Mouse (Mus musculus) CH12.LX (cell line): Measurements from ENCODE around the gene Zbtb8b. TPM values are rescaled to one million over a fixed set of nuclear protein-coding genes. Genes with fewer than 3 reads are reported as not detected.

ENCODE experiments used
- DNase-seq: peaks from one replicate; pipeline ENCODE4 v3.0.0-alpha.2; 2013; ENCODE audit errors: extremely low read depth
- H3K27ac ChIP-seq: 2 replicates; pipeline ENCODE4 v1.5.1; 2012; ENCODE audit warnings: low read depth, mild to moderate bottlenecking, control low read depth, moderate library complexity; ENCODE audit not compliant: insufficient read depth
- H3K27me3 ChIP-seq: replicated peaks from 2 replicates; pipeline ENCODE3; 2012; ENCODE audit warnings: inconsistent platforms
- H3K36me3 ChIP-seq, 2 experiments: replicated peaks in 1 of 2; 2 replicates each; pipeline versions ENCODE3 to v1.6.1; 2012; ENCODE audit warnings: inconsistent platforms in 1 of 2, low read length in 1 of 2, mild to moderate bottlenecking in 1 of 2, mixed read lengths in 1 of 2, moderate library complexity in 1 of 2; ENCODE audit not compliant: control insufficient read depth in 1 of 2, insufficient read depth in 1 of 2
- H3K4me1 ChIP-seq, 2 experiments: 2 replicates each; pipeline ENCODE4 v1.6.1; 2012; ENCODE audit warnings: inconsistent platforms in 1 of 2, moderate library complexity in 1 of 2; ENCODE audit not compliant: insufficient read depth in 2 of 2, control insufficient read depth in 1 of 2
- H3K4me2 ChIP-seq: 2 replicates; pipeline ENCODE4 v1.6.1; 2012; ENCODE audit warnings: low read depth, mild to moderate bottlenecking, control low read depth; ENCODE audit not compliant: poor library complexity, insufficient read depth, severe bottlenecking
- H3K4me3 ChIP-seq, 3 experiments: fragments of 150-350 bp in 1 of 3; sonication (generic) in 1 of 3; replicated peaks in 1 of 3; 2 replicates each; pipeline versions ENCODE3 to v1.5.1; 2011 to 2012; ENCODE audit warnings: low read depth in 2 of 3, low read length in 2 of 3, mild to moderate bottlenecking in 2 of 3, moderate library complexity in 2 of 3, control low read depth in 1 of 3, improper control_type of control experiment in 1 of 3, inconsistent platforms in 1 of 3, mixed read lengths in 1 of 3; ENCODE audit not compliant: poor library complexity in 1 of 3
- H3K79me2 ChIP-seq: replicated peaks from 2 replicates; pipeline ENCODE4 v1.6.1; 2012; ENCODE audit warnings: mild to moderate bottlenecking, moderate library complexity; ENCODE audit not compliant: control insufficient read depth, poor library complexity, insufficient read depth, severe bottlenecking; ENCODE audit errors: extremely low read depth
- H3K9ac ChIP-seq: 2 replicates; pipeline ENCODE4 v1.6.1; 2012; ENCODE audit warnings: low read depth, mild to moderate bottlenecking, control low read depth, moderate library complexity; ENCODE audit not compliant: insufficient read depth
- H3K9me3 ChIP-seq: replicated peaks from 2 replicates; pipeline ENCODE3; 2012; ENCODE audit warnings: low read length, inconsistent platforms, mixed read lengths
- CHD2 ChIP-seq: IDR thresholded peaks from 2 replicates; pipeline ENCODE4 v1.6.1; 2011; ENCODE audit warnings: low read length, improper control_type of control experiment
- CTCF ChIP-seq, 2 experiments: IDR thresholded peaks in 1 of 2; conservative IDR thresholded peaks in 1 of 2; 2 replicates each; pipeline ENCODE4 v1.5.1; 2011 to 2012; ENCODE audit warnings: low read depth in 2 of 2, low read length in 2 of 2, improper control_type of control experiment in 1 of 2, inconsistent platforms in 1 of 2, mild to moderate bottlenecking in 1 of 2, moderate library complexity in 1 of 2
- E2F4 ChIP-seq: IDR thresholded peaks from 2 replicates; pipeline ENCODE4 v1.6.1; 2011; ENCODE audit warnings: low read depth, low read length, improper control_type of control experiment; ENCODE audit not compliant: insufficient replicate concordance
- ETS1 ChIP-seq: conservative IDR thresholded peaks from 2 replicates; pipeline ENCODE4 v1.6.1; 2012; ENCODE audit warnings: low read depth, mild to moderate bottlenecking, inconsistent platforms, low read length, improper control_type of control experiment, moderate library complexity
- HCFC1 ChIP-seq: IDR thresholded peaks from 2 replicates; pipeline ENCODE4 v1.6.1; 2012; ENCODE audit warnings: low read depth, mild to moderate bottlenecking, inconsistent platforms, low read length, improper control_type of control experiment
- IRF4 ChIP-seq: IDR thresholded peaks from 2 replicates; pipeline ENCODE4 v1.6.1; 2014; ENCODE audit warnings: low read depth, mild to moderate bottlenecking, inconsistent platforms, low read length, improper control_type of control experiment
- MAFK ChIP-seq: IDR thresholded peaks from 2 replicates; pipeline ENCODE4 v1.6.1; 2011; ENCODE audit warnings: low read length, improper control_type of control experiment; ENCODE audit not compliant: insufficient replicate concordance
- MAX ChIP-seq: IDR thresholded peaks from 2 replicates; pipeline ENCODE4 v1.6.1; 2011; ENCODE audit warnings: low read length, improper control_type of control experiment
- MYC ChIP-seq: IDR thresholded peaks from 2 replicates; pipeline ENCODE4 v1.6.1; 2011; ENCODE audit warnings: low read depth, mild to moderate bottlenecking, improper control_type of control experiment, low read length
- NELFE ChIP-seq: IDR thresholded peaks from 2 replicates; pipeline ENCODE4 v1.6.1; 2011; ENCODE audit warnings: low read depth, low read length, improper control_type of control experiment
- POLR2AphosphoS2 ChIP-seq: IDR thresholded peaks from 2 replicates; pipeline ENCODE4 v1.6.1; 2011; ENCODE audit warnings: low read depth, low read length, improper control_type of control experiment
- RCOR1 ChIP-seq: conservative IDR thresholded peaks from 2 replicates; pipeline ENCODE4 v1.6.1; 2012; ENCODE audit warnings: low read depth, mild to moderate bottlenecking, inconsistent platforms, low read length, improper control_type of control experiment
- SIN3A ChIP-seq: IDR thresholded peaks from 2 replicates; pipeline ENCODE4 v1.6.1; 2012; ENCODE audit warnings: low read length, improper control_type of control experiment, inconsistent platforms
- UBTF ChIP-seq: IDR thresholded peaks from 2 replicates; pipeline ENCODE4 v1.6.1; 2012; ENCODE audit warnings: low read depth, mild to moderate bottlenecking, inconsistent platforms, low read length, improper control_type of control experiment, moderate library complexity
- ZC3H11A ChIP-seq: IDR thresholded peaks from 2 replicates; pipeline ENCODE4 v1.6.1; 2012; ENCODE audit warnings: low read depth, mild to moderate bottlenecking, inconsistent platforms, low read length, improper control_type of control experiment
- dilution Hi-C: fragments of 300-500 bp; cut with MboI; formaldehyde crosslinking; loops from 2 replicates; pipeline ENCODE4 v1.14.3; 2020; ENCODE audit warnings: low sequenced_read_pairs; ENCODE audit not compliant: extremely low pct_unique_long_range_greater_than_20kb, extremely low pct_ligation_motif_present
- in situ Hi-C: fragments of 300-500 bp; cut with MboI; formaldehyde crosslinking; loops from 3 replicates; pipeline ENCODE4 v1.14.3; 2019; ENCODE audit warnings: low sequenced_read_pairs, low pct_ligation_motif_present, low pct_unique_long_range_greater_than_20kb, mixed read lengths
- polyA plus RNA-seq: library from polyadenylated mRNA; unstranded; fragments of >175 nt; gene quantifications from 2 replicates; pipeline ENCODE4 v1.2.1, GENCODE M21; 2012; ENCODE audit warnings: low read depth; ENCODE audit not compliant: insufficient read length
- total RNA-seq, 2 experiments: library from RNA; depleted of rRNA; stranded (reverse); fragments of 300-350 nt in 1 of 2; fragments of >200 nt in 1 of 2; gene quantifications; 2 replicates each; pipeline ENCODE4 v1.2.3; 2012 to 2014

Gene Zbtb8b
- total and polyA plus RNA-seq, 3 experiments: 0.04 TPM; not detected in 2

DNA sequence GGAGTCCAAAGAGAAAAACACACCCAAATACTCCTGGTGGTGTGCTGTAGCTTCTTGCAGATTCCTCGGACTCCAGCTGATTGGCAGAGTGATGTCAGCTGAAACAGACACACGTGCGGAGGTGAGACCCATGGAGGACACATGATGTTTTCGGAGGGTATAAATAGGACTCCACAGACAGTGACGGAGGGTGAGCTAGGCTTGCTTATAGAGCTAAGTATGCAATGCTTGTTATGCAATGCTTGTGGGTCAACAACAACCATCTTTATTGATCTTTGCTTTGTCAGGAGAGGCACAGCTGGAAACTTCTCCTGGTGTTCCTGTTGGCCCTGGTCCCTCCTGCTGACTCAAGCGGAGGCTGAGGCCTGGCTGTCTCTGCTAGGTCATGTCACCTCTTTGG is 8.1 kb upstream of the Zbtb8b start:
- Histone ChIP-seq H3K27me3 (no peaks in the 10 kb centered on the region), H3K4me2 (no peak overlapping the region), H3K79me2 (no peaks in the 10 kb centered on the region), H3K4me1 (peaks cover 0 to 3% of the 10 kb centered on the region in 2 experiments; a peak in 1 of 4 replicates), H3K9me3 (no peaks in the 10 kb centered on the region), H3K4me3 (no peak overlapping the region), H3K9ac (no peak overlapping the region), H3K27ac (no peak overlapping the region), H3K36me3 (no peaks in the 10 kb centered on the region)
- DNase-seq: no peak
- in situ Hi-C loops: no loop called here
- TF ChIP-seq RCOR1 (no peak), CHD2 (no peak)
- dilution Hi-C loops: no loop called here

DNA sequence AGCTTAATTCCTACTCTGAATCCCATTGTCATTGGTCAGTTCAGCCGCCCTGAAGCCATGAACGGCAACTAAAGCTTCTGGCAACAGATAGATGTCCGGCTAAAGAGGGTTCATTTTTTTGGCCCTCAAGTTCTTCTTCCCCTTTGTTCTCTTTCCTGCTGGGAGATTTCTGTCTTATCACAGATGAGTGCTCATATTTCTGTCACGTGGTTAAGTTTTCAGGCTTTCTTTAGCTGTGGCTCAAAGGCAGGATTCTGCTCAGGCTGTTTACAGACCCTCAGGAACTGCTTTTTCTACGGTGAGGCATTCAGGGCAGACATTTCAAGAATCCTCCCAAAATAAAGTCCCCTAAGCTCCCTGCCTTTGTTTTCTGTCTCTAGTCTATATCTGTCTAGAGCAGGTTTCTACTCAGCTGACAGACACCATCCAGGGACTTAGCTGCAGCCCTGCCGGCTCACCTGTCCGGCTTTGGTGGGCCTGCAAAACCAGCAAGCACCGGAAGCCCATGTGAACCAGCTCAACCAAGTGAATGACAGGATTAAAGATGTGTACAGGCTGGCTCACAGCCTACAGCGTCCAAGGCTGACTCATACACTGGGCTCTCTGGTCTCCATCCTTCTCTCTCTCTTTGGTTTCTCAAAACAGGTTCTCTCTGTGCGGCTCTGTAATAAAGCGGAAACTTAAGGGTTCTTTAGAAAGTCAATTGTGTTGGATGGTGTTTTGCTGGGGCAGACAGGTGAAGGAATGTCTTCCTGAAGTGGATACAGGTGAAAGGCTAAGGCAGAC is 7.3 kb upstream of the Zbtb8b start:
- Histone ChIP-seq H3K4me3 (no peak overlapping the region), H3K27ac (no peak overlapping the region), H3K9ac (no peak overlapping the region), H3K4me2 (no peak overlapping the region), H3K79me2 (no peaks in the 10 kb centered on the region), H3K36me3 (no peaks in the 10 kb centered on the region), H3K4me1 (peaks cover 0 to 3% of the 10 kb centered on the region in 2 experiments; a peak in 1 of 4 replicates), H3K9me3 (no peaks in the 10 kb centered on the region), H3K27me3 (no peaks in the 10 kb centered on the region)
- in situ Hi-C loops: no loop called here
- dilution Hi-C loops: no loop called here
- no peak for DNase-seq
- TF ChIP-seq NELFE: no peak
- no peak for TF ChIP-seq CHD2
- TF ChIP-seq MYC: no peak
- TF ChIP-seq MAX: no peak
- TF ChIP-seq IRF4: no peak
- TF ChIP-seq ZC3H11A: no peak
- TF ChIP-seq E2F4: no peak
- TF ChIP-seq UBTF: no peak
- TF ChIP-seq ETS1: no peak
- TF ChIP-seq CTCF (conservative IDR thresholded peaks at IDR 0.05 in 1 of 2, IDR thresholded peaks at IDR 0.05 in 1 of 2; ENCODE audit: low read depth in 2 of 2, low read length in 2 of 2): no peak
- TF ChIP-seq POLR2AphosphoS2: no peak
- TF ChIP-seq MAFK: no peak

DNA sequence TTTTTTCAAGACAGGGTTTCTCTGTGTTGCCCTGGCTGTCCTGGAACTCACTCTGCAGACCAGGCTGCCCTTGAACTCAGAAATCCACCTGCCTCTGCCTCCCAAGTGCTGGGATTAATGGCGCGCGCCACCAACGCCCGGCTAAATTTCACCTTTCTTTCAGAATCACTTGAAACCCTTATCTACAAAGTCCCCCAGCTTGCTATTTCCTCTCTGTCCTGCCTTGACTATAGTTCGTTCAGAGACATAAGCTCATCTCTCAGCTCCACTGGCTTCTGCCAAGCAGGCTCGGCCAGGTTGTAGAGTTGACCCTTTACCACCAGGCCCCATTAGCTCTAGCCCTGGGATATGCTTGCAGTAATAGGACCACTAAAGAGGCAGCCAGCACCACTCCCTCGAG is 6.7 kb upstream of the Zbtb8b start:
- Histone ChIP-seq H3K27me3 (no peaks in the 10 kb centered on the region), H3K9ac (no peak overlapping the region), H3K79me2 (no peaks in the 10 kb centered on the region), H3K4me3 (no peak overlapping the region), H3K4me2 (no peak overlapping the region), H3K4me1 (peaks cover 0 to 3% of the 10 kb centered on the region in 2 experiments; a peak in 1 of 4 replicates), H3K27ac (no peak overlapping the region), H3K9me3 (no peaks in the 10 kb centered on the region), H3K36me3 (no peaks in the 10 kb centered on the region)
- dilution Hi-C loops (no loop called here), in situ Hi-C loops (no loop called here)
- no peak for DNase-seq
- TF ChIP-seq HCFC1 (no peak), MAX (no peak), SIN3A (no peak), CHD2 (no peak)
